Mouse (Mus musculus) olfactory bulb, adult 2 months (tissue): ENCODE data around the gene Dcaf8.

Experiments
- CTCF ChIP-seq: fragments of 200-500 bp; IDR thresholded peaks from 2 replicates; pipeline ENCODE4 v1.5.1; 2012; ENCODE audit warnings: low read depth, mild to moderate bottlenecking, low read length, moderate library complexity; ENCODE audit not compliant: insufficient read depth
- POLR2A ChIP-seq: fragments of 200-500 bp; IDR thresholded peaks from 2 replicates; pipeline ENCODE4 v1.6.1; 2012; ENCODE audit warnings: mild to moderate bottlenecking, low read depth, low read length, moderate library complexity; ENCODE audit not compliant: insufficient read depth

- TF ChIP-seq POLR2A (no peak), CTCF (no peak)
Measured at GRCm38 (mm10) chr1:172141529-172141928, 6.4 kb upstream of the Dcaf8 start.
